Mouse (Mus musculus) megakaryocyte progenitor cell, adult 5-6 weeks (primary cell): Measurements from ENCODE around the gene Arf1. TPM values are rescaled to one million over a fixed set of nuclear protein-coding genes. Genes with fewer than 3 reads are reported as not detected.

Experiments used
- total RNA-seq, 2 experiments: library from RNA; stranded (forward) in 1 of 2; stranded (reverse) in 1 of 2; fragments of 157-497, 149-512 nt in 1 of 2; fragments of 200-1000 nt in 1 of 2; gene quantifications; 2 replicates each; pipeline versions ENCODE4 v1.2.3 to v1.2.4; 2015 to 2017

Arf1 gene
- total RNA-seq, 2 experiments from 2014 or later: 280 to 343 TPM

Other genes with a start within 250 kb of the Arf1 start
- gene Obscn, start 91.9 kb downstream of the Arf1 start, total RNA-seq (2015): 0.07 TPM in 1 of 2 replicates, not detected in the other
- under 0.01 TPM in 1 of 2 replicates, not detected in the other for gene Obscn, start 91.9 kb downstream of the Arf1 start, total RNA-seq (2017)
- 2.8 and 3.6 TPM in 2 replicates for gene Iba57, start 64.5 kb downstream of the Arf1 start, total RNA-seq (2015)
- 3.5 and 4.6 TPM in 2 replicates for gene Iba57, start 64.5 kb downstream of the Arf1 start, total RNA-seq (2017)
- gene Gjc2, start 45.1 kb downstream of the Arf1 start, total RNA-seq (2015): not detected in 2 replicates
- gene Gjc2, start 45.1 kb downstream of the Arf1 start, total RNA-seq (2017): not detected in 2 replicates
- 61.9 and 62.8 TPM in 2 replicates for gene Guk1, start 36.1 kb downstream of the Arf1 start, total RNA-seq (2015)
- 29.9 and 34.7 TPM in 2 replicates for gene Guk1, start 36.1 kb downstream of the Arf1 start, total RNA-seq (2017)
- gene Mrpl55, start 25.8 kb downstream of the Arf1 start, total RNA-seq (2015): 33.4 and 49.5 TPM in 2 replicates
- 48.7 and 56.2 TPM in 2 replicates for gene Mrpl55, start 25.8 kb downstream of the Arf1 start, total RNA-seq (2017)
- gene 2310033P09Rik, start 19.9 kb downstream of the Arf1 start, total RNA-seq (2015): 14.9 and 17.9 TPM in 2 replicates
- gene 2310033P09Rik, start 19.9 kb downstream of the Arf1 start, total RNA-seq (2017): 8.7 and 17.8 TPM in 2 replicates
- gene Wnt3a, start 62.5 kb upstream of the Arf1 start, total RNA-seq (2015): not detected in 2 replicates
- not detected in 2 replicates for gene Wnt3a, start 62.5 kb upstream of the Arf1 start, total RNA-seq (2017)
- not detected in 2 replicates for gene Wnt9a, start 78.7 kb upstream of the Arf1 start, total RNA-seq (2015)
- gene Wnt9a, start 78.7 kb upstream of the Arf1 start, total RNA-seq (2017): not detected in 2 replicates
- gene Prss38, start 147.4 kb upstream of the Arf1 start, total RNA-seq (2015): not detected in 2 replicates
- not detected in 2 replicates for gene Prss38, start 147.4 kb upstream of the Arf1 start, total RNA-seq (2017)
- 4.8 and 5.5 TPM in 2 replicates for gene Jmjd4, start 221.8 kb upstream of the Arf1 start, total RNA-seq (2015)
- 6.4 TPM in 2 replicates for gene Jmjd4, start 221.8 kb upstream of the Arf1 start, total RNA-seq (2017)
- 4.9 and 7.0 TPM in 2 replicates for gene Snap47, start 222.9 kb upstream of the Arf1 start, total RNA-seq (2015)
- gene Snap47, start 222.9 kb upstream of the Arf1 start, total RNA-seq (2017): 6.2 and 7.8 TPM in 2 replicates
- 1.8 and 1.9 TPM in 2 replicates for gene Zfp867, start 244.2 kb upstream of the Arf1 start, total RNA-seq (2015)
- 0.58 and 2.7 TPM in 2 replicates for gene Zfp867, start 244.2 kb upstream of the Arf1 start, total RNA-seq (2017)